Mouse (Mus musculus) kidney, postnatal 10 days (tissue): ENCODE measurements around the gene Cdiptos.

Experiments
- DNase-seq: peaks from one replicate; pipeline ENCODE4 v3.0.0; 2021; ENCODE audit warnings: mixed read lengths

Gene Cdiptos

DNA sequence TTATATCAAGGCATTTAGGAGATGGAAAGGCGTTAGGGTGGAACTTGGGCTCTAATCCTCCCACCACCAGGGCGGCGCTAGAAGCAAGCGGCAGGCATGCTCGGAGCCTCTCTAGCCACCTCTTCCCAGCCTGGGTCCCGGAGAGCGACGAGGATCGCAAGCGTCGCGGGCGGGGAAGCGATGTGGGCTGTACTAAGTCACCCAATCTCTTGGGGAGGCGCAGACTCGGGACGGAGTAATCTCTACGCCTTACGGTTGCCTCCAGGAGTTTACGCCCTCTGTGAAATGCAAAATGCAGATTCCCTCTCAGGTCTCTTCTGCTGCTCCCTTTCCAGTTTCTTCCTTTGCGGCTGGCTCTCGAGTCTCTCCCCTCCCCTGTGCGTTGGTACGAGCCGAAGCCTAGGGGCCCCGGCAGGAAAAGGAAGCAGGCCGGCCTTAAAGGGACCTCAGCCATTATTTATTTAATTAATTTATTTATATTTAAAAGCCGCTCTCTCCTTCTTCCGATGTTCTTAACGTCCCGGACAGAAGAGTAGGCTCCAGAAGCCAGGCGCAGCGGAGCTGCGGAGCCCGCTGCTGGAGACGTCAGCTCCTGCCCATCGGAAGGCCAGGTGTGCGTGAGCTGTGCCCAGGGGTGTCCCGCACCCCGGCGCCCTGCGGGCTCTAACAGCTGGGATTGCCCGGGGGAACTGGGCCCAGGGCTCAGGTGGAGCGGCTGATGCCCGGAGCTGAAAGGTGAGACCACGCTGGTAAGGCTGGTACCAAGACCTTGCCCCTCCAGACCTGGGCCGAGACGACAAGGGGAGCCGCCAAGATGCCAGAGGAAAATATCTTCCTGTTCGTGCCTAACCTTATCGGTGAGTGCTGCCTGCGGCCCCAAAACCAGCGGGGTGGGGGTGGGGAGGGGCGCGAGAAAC is at the start of gene Cdiptos:
Cdiptos (minus strand) TSS at position 149 of the 917 bp plus-strand sequence.
- DNase-seq = peak; percentile 99

DNA sequence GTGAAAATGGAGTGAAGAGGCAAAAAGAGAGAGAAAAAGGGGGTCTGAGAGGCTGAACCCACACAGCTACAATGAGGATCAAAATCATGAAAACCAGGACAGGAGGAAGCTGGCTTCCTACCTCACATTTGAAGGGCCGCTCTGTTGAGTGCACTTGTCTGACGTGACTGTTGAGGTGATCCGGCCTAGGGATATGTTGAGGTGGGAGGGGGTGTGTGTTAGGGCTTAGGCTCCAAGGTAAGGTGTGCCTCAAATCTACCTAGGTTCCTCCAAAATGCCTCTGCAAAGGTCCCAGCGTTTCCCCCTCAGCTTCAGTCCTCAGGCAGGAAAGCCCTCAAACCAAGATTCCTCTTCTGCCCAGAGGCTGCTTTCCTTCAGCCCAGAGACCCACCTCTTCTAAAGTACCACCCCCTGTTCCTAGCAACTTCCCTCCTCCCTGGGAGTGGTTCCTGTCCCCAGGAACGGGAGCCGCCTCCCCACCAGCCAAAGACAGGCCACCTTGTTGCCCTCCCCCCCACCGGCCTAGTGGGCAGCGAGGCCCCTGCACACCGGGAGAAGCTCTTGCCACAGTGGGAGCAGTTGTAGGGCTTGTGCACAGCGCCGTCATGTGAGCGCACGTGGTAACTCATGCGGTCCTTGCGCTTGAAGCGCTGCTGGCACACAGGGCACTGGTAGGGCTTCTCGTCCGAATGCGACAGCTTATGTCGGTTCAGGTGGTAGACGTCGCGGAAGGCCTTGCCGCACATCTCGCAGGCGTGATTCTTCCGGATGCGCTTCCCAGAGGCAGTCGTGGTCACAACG is 49.1 kb upstream of the Cdiptos start:
- DNase-seq = peak; percentile 90

DNA sequence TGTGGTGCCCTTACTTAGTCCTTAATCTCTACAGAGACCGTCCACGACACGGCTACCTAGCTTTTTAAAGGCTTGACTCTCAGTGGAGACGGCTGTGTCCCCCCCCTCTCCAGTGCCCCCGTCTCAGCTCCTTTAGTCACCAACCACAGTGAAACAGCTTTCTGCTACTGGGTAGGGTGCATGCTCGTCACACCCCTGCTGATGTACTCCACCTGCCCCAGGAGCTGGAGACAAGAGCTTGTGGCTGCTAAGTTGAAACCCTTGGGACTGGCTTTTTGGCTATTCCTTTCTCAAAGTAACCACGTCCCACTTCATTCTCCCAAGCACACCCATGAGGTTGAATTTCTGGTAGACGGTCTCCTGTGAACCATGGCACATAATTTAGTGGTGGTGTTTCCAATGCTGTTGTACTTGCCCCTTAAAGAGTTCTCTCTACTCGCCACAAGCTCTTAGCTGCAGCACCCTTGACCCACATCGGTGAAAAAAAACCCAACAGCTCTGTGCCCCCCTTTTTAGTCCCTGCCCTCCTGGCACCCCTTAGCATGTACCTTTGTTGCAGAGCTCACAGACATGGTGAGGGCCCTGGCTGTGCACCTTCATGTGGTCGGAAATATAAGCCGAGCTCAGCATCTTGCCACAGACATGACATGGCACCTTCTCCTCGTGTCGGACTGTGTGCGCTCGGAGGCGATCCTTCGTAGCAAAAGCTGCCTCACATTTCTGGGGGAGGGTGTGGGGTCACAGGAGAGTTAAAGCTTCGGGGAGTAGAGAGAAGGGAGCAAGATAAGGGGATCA is 48.2 kb upstream of the Cdiptos start:
- no peak for DNase-seq

DNA sequence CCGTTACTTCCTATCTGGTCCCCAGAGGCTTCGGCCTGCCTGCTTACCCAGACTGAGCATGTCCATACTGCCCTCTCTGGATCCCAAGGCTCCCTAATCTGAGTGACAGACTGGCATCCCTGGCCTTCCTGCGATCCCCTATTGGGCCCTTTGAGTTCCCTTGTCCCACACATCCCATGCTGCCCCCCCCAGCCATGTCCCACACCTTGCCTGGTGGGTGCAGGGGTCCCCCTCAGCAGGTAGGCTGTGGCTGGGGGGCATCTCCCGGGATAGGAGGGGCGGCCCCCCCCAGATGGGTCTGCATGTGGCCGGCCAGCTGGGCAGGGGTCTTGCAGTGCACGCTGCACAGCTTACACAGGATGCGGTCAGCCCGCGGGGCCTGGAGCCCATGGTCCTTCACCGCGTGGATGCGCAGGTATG is 47.4 kb upstream of the Cdiptos start:
- peak; percentile 37 for DNase-seq

GRCm38 (mm10) chr7:127022528-127023271 is 46.8 kb upstream of the Cdiptos start:
- DNase-seq = no peak

- DNase-seq = no peak
These were observed 45.9 kb upstream of the Cdiptos start for GRCm38 (mm10) chr7:127021563-127022527.

GRCm38 (mm10) chr7:127020901-127021562 is 45.1 kb upstream of the Cdiptos start, which contains the start of the genes Gm42742 and Prrt2:
Gene Gm42742, minus strand, starts transcription at chr7:127021097.
Gene Prrt2, minus strand, starts transcription at chr7:127021211.
- peak; percentile 77 for DNase-seq

DNA sequence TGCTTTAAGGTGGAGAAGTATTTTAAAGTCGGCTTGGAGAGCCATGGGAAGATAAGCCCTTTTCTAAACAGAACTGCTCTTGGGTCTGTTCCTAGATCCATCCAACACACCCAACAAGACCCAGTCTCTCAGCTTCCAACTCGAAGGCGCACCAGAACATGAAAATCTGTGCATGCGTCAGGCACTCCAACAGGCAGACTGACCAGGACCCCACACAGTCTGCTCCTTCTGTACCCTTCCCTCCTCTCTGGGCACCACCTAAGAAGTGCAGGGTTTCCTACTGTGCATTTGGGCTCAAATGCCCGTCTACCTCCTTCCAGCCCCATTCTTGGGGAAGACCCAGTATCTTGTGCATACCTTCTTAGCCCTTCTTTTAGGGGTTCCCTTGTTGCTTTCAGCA is 44.6 kb upstream of the Cdiptos start:
- no peak for DNase-seq

DNA sequence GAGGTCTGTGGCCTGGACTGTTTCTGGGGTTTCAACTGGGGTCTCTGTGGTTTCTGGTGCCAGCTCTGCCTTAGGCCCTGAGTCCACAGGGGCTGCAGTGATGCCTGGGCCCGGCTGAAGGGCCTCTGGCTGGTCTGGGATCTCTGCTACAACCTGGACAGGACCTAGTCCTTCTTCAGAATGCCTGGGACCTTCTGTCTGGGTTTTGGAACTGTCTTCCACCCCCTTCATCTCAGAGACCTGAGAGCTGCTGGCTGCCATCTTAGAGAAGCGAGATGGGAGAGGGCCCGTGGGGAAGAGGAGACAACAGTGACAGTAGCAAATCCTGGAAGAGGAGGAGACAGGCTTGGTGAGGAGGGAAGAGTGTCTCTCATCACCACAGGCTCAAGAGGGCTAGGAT is 44.1 kb upstream of the Cdiptos start:
- DNase-seq = no peak

DNA sequence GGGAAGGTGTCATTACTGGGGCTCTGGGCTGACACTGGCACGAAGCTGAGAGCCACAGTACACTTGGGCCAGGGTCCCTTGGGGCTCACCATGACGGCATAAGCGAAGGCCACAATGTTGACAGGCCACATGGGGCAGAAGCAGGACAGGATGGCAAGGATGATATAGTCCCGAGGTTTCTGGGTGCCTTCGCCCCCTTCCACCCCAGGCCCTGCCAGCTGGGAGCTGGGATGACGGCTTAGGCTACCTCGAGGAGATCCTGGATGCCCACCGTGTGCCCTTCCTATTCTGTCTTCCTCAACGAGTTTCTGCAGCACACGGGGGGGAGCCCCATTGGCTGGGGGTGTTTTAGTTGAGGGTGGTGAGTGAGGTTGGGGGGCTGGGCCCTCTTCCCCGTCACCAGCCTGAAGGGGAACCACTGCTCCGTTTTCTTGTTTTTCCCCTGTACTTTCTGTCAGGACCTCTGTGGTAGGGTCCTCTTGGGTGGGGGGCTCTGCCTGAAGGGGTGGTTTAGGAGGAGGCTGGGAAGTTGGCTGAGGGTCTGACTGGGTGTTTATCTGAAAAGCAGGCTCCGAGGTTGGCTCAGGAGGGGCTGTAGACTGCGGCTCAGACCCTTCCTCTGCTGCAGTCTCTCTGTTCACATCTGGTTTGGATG is 43.5 kb upstream of the Cdiptos start:
- no peak for DNase-seq

DNA sequence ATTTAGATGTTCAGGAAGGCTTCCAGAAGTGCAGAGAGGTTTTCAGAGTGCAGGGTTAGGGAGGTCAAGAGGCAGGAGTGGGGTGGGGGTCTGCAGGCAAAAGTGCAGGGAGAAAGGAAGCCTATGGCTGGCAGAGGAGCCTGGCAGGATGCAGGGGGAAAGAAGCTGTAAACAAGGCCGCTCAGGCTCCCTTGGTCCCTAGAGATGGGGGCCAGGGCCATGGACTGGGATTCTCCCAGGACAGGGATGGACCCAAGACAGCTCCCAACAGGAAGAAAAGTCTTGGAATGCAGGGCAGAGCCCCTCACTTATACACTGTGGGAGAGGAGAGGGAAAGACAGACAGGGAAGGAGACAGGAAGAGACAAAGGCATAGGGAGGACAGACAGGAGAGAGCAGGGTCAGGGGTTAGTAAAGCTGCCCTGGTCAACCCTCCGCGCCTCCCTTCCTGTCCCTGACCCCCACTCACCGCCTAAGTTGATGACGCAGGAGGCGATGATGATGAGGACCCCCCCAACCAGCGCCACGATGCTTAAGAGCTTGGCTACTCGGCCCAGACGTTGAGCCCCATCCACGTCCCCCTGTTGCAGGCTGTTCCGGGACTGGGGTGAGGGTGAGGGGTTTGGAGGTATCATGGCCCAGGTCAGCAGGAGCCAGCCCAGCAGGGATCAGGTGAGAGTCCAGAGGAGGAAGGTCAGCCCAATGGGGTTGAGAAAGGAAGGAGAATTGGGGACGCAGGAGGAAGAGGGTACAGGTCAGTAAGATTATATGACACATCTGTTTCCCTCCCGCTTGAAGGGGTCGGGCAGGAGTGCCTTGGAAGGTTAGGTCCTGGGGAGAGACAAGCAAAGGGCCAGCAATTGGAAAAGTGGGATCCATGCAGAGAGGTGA is 42.8 kb upstream of the Cdiptos start:
- no peak for DNase-seq

DNA sequence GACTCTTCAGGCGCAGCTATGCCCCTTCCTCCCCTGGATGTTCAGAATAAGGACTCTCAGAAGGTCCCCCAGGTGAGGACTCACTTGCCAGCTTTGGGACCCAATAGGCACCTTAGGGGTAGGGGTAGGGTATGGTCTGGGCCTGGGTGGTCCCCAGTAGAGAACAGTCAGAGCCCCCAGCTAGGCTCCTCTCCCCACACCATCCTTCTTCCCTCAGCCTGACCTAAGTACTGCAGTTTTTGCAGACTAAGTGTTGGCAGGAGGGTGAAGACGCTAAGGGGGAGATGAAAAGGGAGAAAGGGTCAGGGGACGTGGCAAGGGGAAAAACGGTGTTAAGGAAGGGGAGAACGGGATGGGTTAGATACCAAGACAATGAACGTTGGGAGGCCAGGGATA is 42.0 kb upstream of the Cdiptos start:
- DNase-seq = no peak

GRCm38 (mm10) chr7:127016971-127017949 is 41.4 kb upstream of the Cdiptos start, which contains the start of gene Pagr1a:
Gene Pagr1a, minus strand, starts transcription at chr7:127017352.
- peak; percentile 99 for DNase-seq

- DNase-seq = no peak
These were observed 40.6 kb upstream of the Cdiptos start for GRCm38 (mm10) chr7:127016486-127016938.

DNA sequence TGATC is 40.4 kb upstream of the Cdiptos start, which contains the start of gene Pagr1b:
Pagr1b (minus strand) TSS at position 4 of the 5 bp plus-strand sequence.
- DNase-seq = no peak

GRCm38 (mm10) chr7:127016081-127016480 is 40.2 kb upstream of the Cdiptos start:
- DNase-seq = peak; percentile 76

GRCm38 (mm10) chr7:127014993-127015392 is 39.1 kb upstream of the Cdiptos start:
- DNase-seq = no peak

- DNase-seq = peak; percentile 83
These were observed 38.4 kb upstream of the Cdiptos start, which contains the start of gene Mvp for GRCm38 (mm10) chr7:127014320-127014719. Gene Mvp, minus strand, starts transcription at chr7:127014621.
